Mouse (Mus musculus): Measurements from ENCODE around the gene Dnaaf5. TPM values are rescaled to one million over a fixed set of nuclear protein-coding genes. Genes with fewer than 3 reads are reported as not detected.

Dnaaf5 gene
- 5.2 TPM for polyA plus RNA-seq (2014; fragmentation: Illumina TruSeq; extraction: RNeasy Lipid Tissue Mini Kit (QIAGEN cat#74804); ENCODE audit: insufficient read depth, low read depth, low replicate concordance)

GRCm38 (mm10) chr5:139149681-139150602, at the start of gene Dnaaf5, which contains the start of gene Prkar1b:
Dnaaf5 (plus strand) TSS chr5:139150223.
Prkar1b (minus strand) TSS chr5:139150001.

GRCm38 (mm10) chr5:139199995-139200769, 50.2 kb downstream of the Dnaaf5 start, which contains the start of gene Sun1:
Sun1 (plus strand) TSS chr5:139200637.

Other genes starting within 250 kb of the Dnaaf5 start
- 45.9 TPM for gene Pdgfa, start 152.9 kb upstream of the Dnaaf5 start, polyA plus RNA-seq (2014; fragmentation: Illumina TruSeq; extraction: RNeasy Lipid Tissue Mini Kit (QIAGEN cat#74804); ENCODE audit: insufficient read depth, low read depth, low replicate concordance)
- gene Prkar1b, start 222 bp upstream of the Dnaaf5 start, polyA plus RNA-seq (2014; fragmentation: Illumina TruSeq; extraction: RNeasy Lipid Tissue Mini Kit (QIAGEN cat#74804); ENCODE audit: insufficient read depth, low read depth, low replicate concordance): 11.8 TPM
- gene Sun1, start 50.4 kb downstream of the Dnaaf5 start, polyA plus RNA-seq (2014; fragmentation: Illumina TruSeq; extraction: RNeasy Lipid Tissue Mini Kit (QIAGEN cat#74804); ENCODE audit: insufficient read depth, low read depth, low replicate concordance): 32.3 TPM
- gene Get4, start 102.1 kb downstream of the Dnaaf5 start, polyA plus RNA-seq (2014; fragmentation: Illumina TruSeq; extraction: RNeasy Lipid Tissue Mini Kit (QIAGEN cat#74804); ENCODE audit: insufficient read depth, low read depth, low replicate concordance): 60.2 TPM
- gene Adap1, start 175.4 kb downstream of the Dnaaf5 start, polyA plus RNA-seq (2014; fragmentation: Illumina TruSeq; extraction: RNeasy Lipid Tissue Mini Kit (QIAGEN cat#74804); ENCODE audit: insufficient read depth, low read depth, low replicate concordance): 6.6 TPM
- gene Cox19, start 201.2 kb downstream of the Dnaaf5 start, polyA plus RNA-seq (2014; fragmentation: Illumina TruSeq; extraction: RNeasy Lipid Tissue Mini Kit (QIAGEN cat#74804); ENCODE audit: insufficient read depth, low read depth, low replicate concordance): 42.2 TPM
- gene Cyp2w1, start 202.4 kb downstream of the Dnaaf5 start, polyA plus RNA-seq (2014; fragmentation: Illumina TruSeq; extraction: RNeasy Lipid Tissue Mini Kit (QIAGEN cat#74804); ENCODE audit: insufficient read depth, low read depth, low replicate concordance): not detected
- 29.3 TPM for gene Gpr146, start 227.5 kb downstream of the Dnaaf5 start, polyA plus RNA-seq (2014; fragmentation: Illumina TruSeq; extraction: RNeasy Lipid Tissue Mini Kit (QIAGEN cat#74804); ENCODE audit: insufficient read depth, low read depth, low replicate concordance)

Data from lung, adult 10 weeks (tissue).